Comparison of ENCODE assay signal across 25 mouse cellular contexts in the genomic region with DNA sequence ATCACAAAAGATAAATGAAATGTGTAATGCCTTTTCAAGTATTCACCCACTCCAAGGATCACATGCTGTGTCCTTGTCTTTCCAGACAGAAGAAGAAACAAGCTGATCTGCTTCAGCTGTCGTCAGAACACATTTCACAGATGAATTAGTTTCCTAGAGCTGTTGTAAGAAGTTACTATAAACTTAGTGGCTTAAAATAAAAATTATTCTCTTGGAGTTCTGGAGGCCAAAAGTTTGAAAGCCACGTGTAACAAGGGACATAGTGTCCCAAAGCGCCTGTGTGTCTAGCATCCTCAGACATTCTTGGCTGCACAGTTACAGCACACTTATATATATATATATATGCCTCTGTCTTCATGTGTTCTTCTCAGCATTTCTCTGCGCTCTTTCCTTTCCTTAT.
A peak's percentile ranks its signal among the peaks of the same experiment; 100 is the strongest.
DNase-seq lines count a peak whose midpoint lies in the region; ATAC-seq lines count a peak whose summit lies in the region.
"Had no signal": no experiment of that assay in that cellular context is flagged by ENCODE, and none has a peak within 500 bp of the region (broad histone marks: within the 10 kb centered on the region; RNA-seq: fewer than 3 reads in every experiment).

No protein-coding gene starts in this region.

- WGBS in heart, embryonic 11.5 days (ENCODE audit: insufficient replicate concordance) = 72% methylated on average over 4 of the region's 4 CpGs
- 45% methylated on average over 4 of the region's 4 CpGs for WGBS in lung, embryonic 16.5 days
- 90% methylated on average over 3 of the region's 4 CpGs for WGBS in macrophage (ENCODE audit: missing documents)

- H3K4me1 ChIP-seq in heart, embryonic 11.5 days (ENCODE audit: control insufficient read depth, insufficient read depth, low read length) = peaks cover 5% of the 10 kb centered on the region
- peaks cover 21% of the 10 kb centered on the region for H3K4me1 ChIP-seq in lung, embryonic 16.5 days (replicated peaks; ENCODE audit: control insufficient read depth, insufficient read depth, low read length)
- H3K4me1 ChIP-seq: forebrain, embryonic 12.5 days; limb, embryonic 10.5 days; liver, embryonic 15.5 days; midbrain, embryonic 15.5 days; neural tube, embryonic 13.5 days had no signal

- H3K4me2 ChIP-seq in heart, embryonic 11.5 days = no peak overlapping the region
- H3K4me2 ChIP-seq in lung, embryonic 16.5 days (ENCODE audit: low read depth, low read length) = no peak overlapping the region
- H3K4me2 ChIP-seq: forebrain, embryonic 12.5 days; heart, embryonic 15.5 days; liver, embryonic 15.5 days; midbrain, embryonic 15.5 days; neural tube, embryonic 13.5 days had no signal

- H3K9me3 ChIP-seq in heart, embryonic 11.5 days (replicated peaks; ENCODE audit: control insufficient read depth, low read length) = no peaks in the 10 kb centered on the region
- no peaks in the 10 kb centered on the region for H3K9me3 ChIP-seq in lung, embryonic 16.5 days (ENCODE audit: control insufficient read depth, low read length)
- H3K9me3 ChIP-seq: forebrain, embryonic 12.5 days; heart, embryonic 15.5 days; hindbrain, embryonic 10.5 days; limb, embryonic 10.5 days; liver, embryonic 15.5 days; midbrain, embryonic 15.5 days; neural tube, embryonic 13.5 days had no signal

- no peaks in the 10 kb centered on the region for H3K79me2 ChIP-seq in macrophage (ENCODE audit: inconsistent target)

- no peaks in the 10 kb centered on the region for H3K36me3 ChIP-seq in heart, embryonic 11.5 days (ENCODE audit: control insufficient read depth, insufficient read depth, low read length)
- H3K36me3 ChIP-seq in lung, embryonic 16.5 days (ENCODE audit: control insufficient read depth, insufficient read depth, low read length) = no peaks in the 10 kb centered on the region
- H3K36me3 ChIP-seq in macrophage (ENCODE audit: inconsistent target) = no peaks in the 10 kb centered on the region
- H3K36me3 ChIP-seq: forebrain, embryonic 12.5 days; heart, embryonic 15.5 days; hindbrain, embryonic 10.5 days; limb, embryonic 10.5 days; liver, embryonic 15.5 days; midbrain, embryonic 15.5 days; neural tube, embryonic 13.5 days had no signal

- no peak overlapping the region for H3K27ac ChIP-seq in heart, embryonic 11.5 days (ENCODE audit: low read depth, low read length)
- H3K27ac ChIP-seq in lung, embryonic 16.5 days (ENCODE audit: low read length) = peak overlapping the region; percentile 43
- peak overlapping the region; percentile 97 for H3K27ac ChIP-seq in macrophage
- H3K27ac ChIP-seq: forebrain, embryonic 12.5 days; hindbrain, embryonic 10.5 days; layer of hippocampus, adult 2 months; limb, embryonic 10.5 days; liver, embryonic 15.5 days; midbrain, embryonic 15.5 days; neural tube, embryonic 13.5 days had no signal

- DNase-seq in heart, adult 8-10 months (ENCODE audit: low spot score) = peak; percentile 34
- no peak for DNase-seq in lung, postnatal 4 days
- DNase-seq in adrenal gland, adult 8-10 months = no peak
- DNase-seq in adrenal gland, postnatal 36 days = no peak
- DNase-seq: adrenal gland, postnatal 25 days; cerebellum, adult 11 months; cerebellum, postnatal 10 days; kidney, postnatal 10 days; liver; retina, postnatal 1 day; right cerebral cortex, postnatal 25 days; thymus, adult 18-20 months; thymus, postnatal 36 days had no signal

- no peak overlapping the region for H3K4me3 ChIP-seq in heart, embryonic 11.5 days (ENCODE audit: low read depth, low read length)
- H3K4me3 ChIP-seq in lung, embryonic 16.5 days (ENCODE audit: low read length) = no peak overlapping the region
- H3K4me3 ChIP-seq in macrophage (ENCODE audit: inconsistent target) = no peak overlapping the region
- H3K4me3 ChIP-seq: erythroblast, embryonic 14.5 days; forebrain, embryonic 12.5 days; heart, embryonic 15.5 days; hindbrain, embryonic 10.5 days; layer of hippocampus, adult 2 months; limb, embryonic 10.5 days; liver, embryonic 15.5 days; midbrain, embryonic 15.5 days; neural tube, embryonic 13.5 days had no signal

- H3K9ac ChIP-seq in heart, embryonic 11.5 days (ENCODE audit: low read depth, low read length) = no peak overlapping the region
- no peak overlapping the region for H3K9ac ChIP-seq in lung, embryonic 16.5 days (ENCODE audit: low read length)
- H3K9ac ChIP-seq: forebrain, embryonic 12.5 days; heart, embryonic 15.5 days; liver, embryonic 15.5 days; midbrain, embryonic 15.5 days; neural tube, embryonic 13.5 days had no signal

- no peaks in the 10 kb centered on the region for H3K27me3 ChIP-seq in heart, embryonic 11.5 days (ENCODE audit: control insufficient read depth, insufficient read depth, low read length)
- H3K27me3 ChIP-seq in lung, embryonic 16.5 days (ENCODE audit: control insufficient read depth, insufficient read depth, low read depth, low read length) = no peaks in the 10 kb centered on the region
- H3K27me3 ChIP-seq: forebrain, embryonic 12.5 days; heart, embryonic 15.5 days; liver, embryonic 15.5 days; midbrain, embryonic 15.5 days; neural tube, embryonic 13.5 days had no signal

- ATAC-seq in heart, embryonic 11.5 days (replicated peaks; ENCODE audit: insufficient number of reproducible peaks, low FRiP score, low TSS enrichment) = no peak
- peak; percentile 65 for ATAC-seq in lung, embryonic 16.5 days (ENCODE audit: low read depth)
- ATAC-seq: midbrain, embryonic 15.5 days had no signal
